Mouse (Mus musculus) stomach, postnatal 0 days (tissue): Measurements from ENCODE around the gene Epb41l1.

Experiments
- CTCF ChIP-seq: IDR thresholded peaks from 2 replicates; pipeline ENCODE4 v1.5.1; 2016; ENCODE audit warnings: antibody characterized with exemption, low read depth, mild to moderate bottlenecking, moderate library complexity
- EP300 ChIP-seq: optimal IDR thresholded peaks from 2 replicates; pipeline ENCODE3; 2016; ENCODE audit warnings: antibody characterized with exemption

DNA sequence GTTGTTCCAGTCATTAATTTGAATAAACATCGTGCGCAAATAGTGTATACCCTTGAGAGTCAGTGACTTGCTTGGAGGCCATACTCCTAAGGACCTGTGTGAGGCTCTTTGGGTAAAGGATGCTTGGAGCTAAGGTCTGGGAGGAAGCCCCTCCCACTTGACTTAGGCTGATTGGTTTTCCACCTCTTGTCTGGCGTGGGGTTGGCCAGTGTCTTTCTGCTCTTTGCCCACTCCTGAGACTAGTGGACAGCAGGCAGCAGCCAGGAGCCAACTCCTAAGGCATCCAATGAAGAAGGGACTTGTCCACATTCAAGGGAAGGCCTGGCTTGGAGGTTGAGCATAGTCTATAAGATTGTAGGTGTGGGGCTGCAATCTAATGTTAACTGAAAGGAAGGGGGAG lies 53.4 kb downstream of the Epb41l1 start:
- TF ChIP-seq CTCF = no peak
- no peak for TF ChIP-seq EP300
